Mouse (Mus musculus) lung, postnatal 36 days (tissue): ENCODE data around the gene Kcnh7.

Experiments used
- DNase-seq: peaks from one replicate; pipeline ENCODE4 v3.0.0; 2022; ENCODE audit warnings: mixed read lengths

Gene Kcnh7

GRCm38 (mm10) chr2:63183563-63184545 lies at the start of gene Kcnh7:
Gene Kcnh7, minus strand, starts transcription at chr2:63184287.
- DNase-seq: no peak

GRCm38 (mm10) chr2:63207435-63207834 lies 23.3 kb upstream of the Kcnh7 start:
- DNase-seq: no peak

GRCm38 (mm10) chr2:63186014-63186413 lies 1.9 kb upstream of the Kcnh7 start:
- DNase-seq: no peak

- no peak for DNase-seq
Observed at GRCm38 (mm10) chr2:63184551-63185430, 704 bp upstream of the Kcnh7 start.

DNA sequence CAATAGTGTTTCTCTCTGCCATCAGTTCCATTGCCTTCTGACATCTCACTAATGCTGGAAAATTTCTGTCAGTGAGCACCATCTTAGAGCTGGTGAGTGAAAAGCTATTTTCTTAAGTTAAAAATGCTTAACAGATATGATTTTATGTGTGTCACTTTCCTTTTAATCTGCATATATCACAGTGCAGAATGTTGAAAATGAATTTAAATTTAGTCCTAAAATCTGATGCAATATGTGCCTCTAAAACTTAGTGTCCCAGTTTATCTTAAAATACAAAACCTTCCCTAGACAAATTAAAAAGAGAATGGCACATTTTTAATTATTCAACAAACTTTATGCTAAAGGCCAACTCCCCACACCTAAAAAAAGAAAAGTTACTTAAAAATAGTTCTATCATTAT lies 30.4 kb downstream of the Kcnh7 start:
- no peak for DNase-seq

DNA sequence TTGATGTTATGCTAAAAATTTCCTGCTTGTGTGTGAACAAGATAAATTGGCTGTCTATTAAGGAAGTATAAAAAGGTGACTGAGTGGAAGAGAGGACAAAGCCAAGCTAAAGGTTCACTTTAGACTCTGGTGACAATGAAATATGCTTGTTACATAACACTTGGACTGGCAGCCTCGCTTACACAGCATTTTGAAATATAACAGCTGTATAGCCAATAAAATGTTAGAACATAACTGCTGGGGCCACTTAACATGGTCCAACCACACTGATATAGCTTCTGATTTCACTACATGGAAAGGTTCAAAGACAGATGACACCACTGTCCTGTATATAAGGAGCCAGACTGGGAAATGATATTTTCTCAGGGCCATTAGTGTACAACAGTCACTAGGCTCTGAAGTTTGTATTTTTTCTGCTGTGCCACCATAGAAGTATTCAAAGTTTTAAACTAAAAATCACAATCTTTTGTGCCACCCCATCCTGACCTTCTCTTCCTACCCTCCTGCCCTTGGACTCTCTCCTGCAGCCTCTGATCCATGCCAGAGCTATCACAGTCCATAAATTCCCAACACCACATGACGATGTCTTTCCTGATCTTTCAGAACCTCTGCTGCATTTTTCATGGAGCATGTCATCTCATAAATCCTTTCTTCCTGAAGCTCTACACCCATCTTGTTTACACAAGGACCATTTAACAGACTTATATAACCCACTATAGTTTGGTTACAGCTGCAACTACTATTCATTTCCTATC lies 56.1 kb downstream of the Kcnh7 start:
- DNase-seq: no peak

DNA sequence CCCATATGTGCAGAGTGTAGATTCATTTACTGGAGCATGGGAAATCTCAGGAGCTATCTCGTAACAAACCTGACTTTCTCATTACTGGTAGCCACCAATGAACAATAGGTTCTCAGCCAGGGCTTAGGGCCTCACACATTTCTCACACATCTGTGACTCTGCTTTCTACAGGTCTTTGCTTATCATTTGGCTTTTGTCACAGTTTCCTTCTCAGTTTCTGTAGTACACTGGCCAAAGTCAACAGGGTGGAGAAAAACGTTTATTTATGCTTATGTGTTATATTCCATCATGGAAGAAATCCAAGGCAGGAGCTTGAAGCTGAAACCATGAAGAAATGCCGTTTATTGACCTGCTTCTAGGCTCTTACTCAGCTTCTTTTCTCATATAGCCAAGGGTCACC lies 63.8 kb downstream of the Kcnh7 start:
- no peak for DNase-seq

DNA sequence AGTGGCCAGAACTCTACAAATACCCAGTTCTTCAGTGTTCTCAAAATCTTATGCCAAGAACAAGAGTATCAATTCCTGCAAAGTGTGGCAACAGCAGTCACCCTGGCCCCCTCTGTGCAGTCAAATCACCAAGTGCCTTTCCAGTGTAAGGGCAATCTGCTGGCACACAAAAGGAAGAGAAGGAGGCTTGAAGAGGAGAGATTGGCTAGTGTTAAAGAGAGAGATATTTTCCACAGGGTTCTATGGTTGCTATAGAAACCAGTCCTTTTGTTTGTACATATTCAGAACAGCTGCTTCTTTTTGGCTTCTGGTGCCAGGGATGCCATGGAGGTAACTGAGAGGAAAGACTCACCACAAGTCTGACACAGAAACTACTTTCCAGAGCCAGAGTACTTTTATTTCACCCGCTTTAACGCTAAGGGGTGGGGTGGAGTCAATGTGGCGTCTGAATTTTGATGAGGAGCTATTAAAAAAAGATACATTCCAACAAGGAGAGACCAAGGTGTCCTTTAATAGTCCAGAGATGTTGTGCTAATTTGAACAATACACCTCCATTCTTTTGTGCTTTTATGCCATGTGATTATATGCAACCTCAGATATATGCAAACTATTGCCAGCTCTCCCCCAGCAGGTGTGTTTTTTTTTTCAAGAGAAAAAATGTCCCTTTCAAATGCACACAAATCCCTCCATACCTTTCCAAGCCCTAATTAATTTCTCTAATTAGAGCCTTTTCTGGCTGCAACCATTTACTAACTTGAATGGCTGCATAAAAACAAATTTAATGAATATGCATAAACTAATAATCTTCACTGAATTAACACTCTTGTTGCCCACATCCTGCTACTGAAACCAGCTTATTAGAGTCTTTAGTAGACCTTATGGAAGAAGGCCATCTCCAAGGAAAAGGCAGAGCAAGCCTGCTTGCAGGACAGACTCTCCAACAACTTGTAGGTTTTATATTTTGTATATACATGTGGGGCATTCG lies 66.6 kb downstream of the Kcnh7 start:
- no peak for DNase-seq

GRCm38 (mm10) chr2:63105971-63106370 lies 78.1 kb downstream of the Kcnh7 start:
- DNase-seq: no peak

- DNase-seq: no peak
Observed at GRCm38 (mm10) chr2:63099676-63100075, 84.4 kb downstream of the Kcnh7 start.

DNA sequence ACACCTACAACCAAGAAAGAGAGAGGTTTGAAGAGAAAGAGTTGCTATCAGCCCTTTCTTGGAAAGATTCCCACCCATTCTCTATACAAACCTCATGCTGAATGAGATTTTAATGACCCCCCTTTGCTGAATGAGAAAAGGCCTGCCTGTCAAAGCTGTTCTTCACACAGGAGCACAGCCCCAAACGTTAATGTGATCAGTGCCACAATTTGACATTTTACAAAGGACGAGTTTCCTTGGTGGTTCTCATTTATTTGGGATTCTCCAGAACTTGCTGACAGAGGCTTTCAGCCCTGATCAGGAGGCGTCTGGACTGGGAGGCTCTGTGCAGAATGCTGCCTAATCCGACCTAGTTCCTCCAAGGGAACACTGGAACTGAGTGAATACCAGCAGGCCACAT lies 92.3 kb downstream of the Kcnh7 start:
- no peak for DNase-seq

GRCm38 (mm10) chr2:63090447-63090846 lies 93.6 kb downstream of the Kcnh7 start:
- no peak for DNase-seq

- DNase-seq: no peak
Observed at GRCm38 (mm10) chr2:63058386-63058785, 125.7 kb downstream of the Kcnh7 start.

GRCm38 (mm10) chr2:63049884-63050283 lies 134.2 kb downstream of the Kcnh7 start:
- DNase-seq: no peak

GRCm38 (mm10) chr2:63039718-63040117 lies 144.4 kb downstream of the Kcnh7 start:
- DNase-seq: no peak

DNA sequence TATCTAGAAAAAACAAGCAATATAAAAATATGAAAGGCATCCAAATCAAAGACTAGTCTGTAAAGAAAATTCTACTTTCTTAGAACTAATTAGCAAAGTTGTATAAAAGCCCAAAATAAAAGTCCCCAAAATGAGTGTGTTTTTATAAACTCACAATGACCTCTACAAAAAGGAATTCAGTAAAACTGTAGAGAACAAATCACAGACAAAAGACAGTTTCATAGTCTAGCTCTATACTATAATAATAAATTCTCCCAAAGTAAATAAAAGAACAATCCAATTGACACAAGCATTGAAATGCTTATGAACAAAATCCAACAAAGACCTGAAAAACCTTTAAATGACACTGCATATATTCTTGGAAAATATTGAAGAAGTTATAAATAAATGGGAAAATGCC lies 169.2 kb downstream of the Kcnh7 start:
- DNase-seq: no peak

GRCm38 (mm10) chr2:63009141-63009540 lies 174.9 kb downstream of the Kcnh7 start:
- no peak for DNase-seq

- DNase-seq: no peak
Observed at GRCm38 (mm10) chr2:63002784-63003183, 181.3 kb downstream of the Kcnh7 start.

- DNase-seq: no peak
Observed at GRCm38 (mm10) chr2:62997692-62998091, 186.4 kb downstream of the Kcnh7 start.

- no peak for DNase-seq
Observed at GRCm38 (mm10) chr2:62988616-62989015, 195.5 kb downstream of the Kcnh7 start.

GRCm38 (mm10) chr2:62983936-62984335 lies 200.2 kb downstream of the Kcnh7 start:
- no peak for DNase-seq
